ENCODE assay signal across 16 mouse cellular contexts in genomic region chr1:45090841-45091535, GRCm38 (mm10).
DNase-seq lines count a peak whose midpoint lies in the region; ATAC-seq and TF ChIP-seq lines count a peak whose summit lies in the region.
"Had no signal": no experiment of that assay in that cellular context is flagged by ENCODE, and none has a peak within 500 bp of the region (broad histone marks: within the 10 kb centered on the region; RNA-seq: fewer than 3 reads in every experiment).

No protein-coding gene starts in this region.

- no peaks in the 10 kb centered on the region for H3K36me3 ChIP-seq in hindbrain, embryonic 14.5 days (replicated peaks; ENCODE audit: control insufficient read depth, insufficient read depth)
- H3K36me3 ChIP-seq in hindbrain, embryonic 10.5 days: no peaks in the 10 kb centered on the region
- H3K36me3 ChIP-seq in lung, embryonic 14.5 days (ENCODE audit: insufficient read depth): no peaks in the 10 kb centered on the region
- H3K36me3 ChIP-seq in limb, embryonic 15.5 days: no peaks in the 10 kb centered on the region
- H3K36me3 ChIP-seq: limb, embryonic 12.5 days had no signal

- peak; percentile 31; the same call in 1 of the 2 replicates for ATAC-seq in hindbrain, embryonic 14.5 days (ENCODE audit: low FRiP score)
- ATAC-seq in lung, embryonic 14.5 days (ENCODE audit: insufficient read depth): peak; percentile 97
- ATAC-seq in limb, embryonic 15.5 days (ENCODE audit: insufficient number of reproducible peaks, low FRiP score, low TSS enrichment, low read depth): 0 out of 2 replicates have a peak, but pooled peaks have one; percentile 19
- ATAC-seq: forebrain, postnatal 0 days; intestine, embryonic 16.5 days; Patski had no signal

- no peak overlapping the region for H3K4me2 ChIP-seq in hindbrain, embryonic 14.5 days (replicated peaks)
- H3K4me2 ChIP-seq in lung, embryonic 14.5 days: no peak overlapping the region
- no peak overlapping the region for H3K4me2 ChIP-seq in limb, embryonic 15.5 days
- H3K4me2 ChIP-seq: limb, embryonic 12.5 days had no signal

- WGBS in hindbrain, embryonic 14.5 days: 84% methylated on average over 10 of the region's 10 CpGs
- 94% methylated on average over 10 of the region's 10 CpGs for WGBS in hindbrain, embryonic 10.5 days
- WGBS in lung, embryonic 14.5 days: 62% methylated on average over 10 of the region's 10 CpGs
- WGBS in limb, embryonic 15.5 days: 65% methylated on average over 10 of the region's 10 CpGs
- whole genome bisulfite sequencing in cerebellum, adult 2 months: 52% methylated on average over 10 of the region's 10 CpGs

- no peak for DNase-seq in hindbrain, embryonic 14.5 days (ENCODE audit: low spot score)
- DNase-seq in hindbrain, embryonic 10.5 days (ENCODE audit: low spot score): no peak
- peak; percentile 75 for DNase-seq in lung, embryonic 14.5 days
- no peak for DNase-seq in lung, postnatal 25 days (ENCODE audit: low spot score)
- DNase-seq in brain, embryonic 14.5 days (ENCODE audit: low read depth): peak; percentile 1
- no peak for DNase-seq in cerebellum, adult 2 months
- DNase-seq: adrenal gland, adult 2 months; forebrain, postnatal 0 days; gastrocnemius, postnatal 25 days; heart, postnatal 14 days; right cerebral cortex, postnatal 4 days had no signal

- H3K27ac ChIP-seq in hindbrain, embryonic 14.5 days: no peak overlapping the region
- no peak overlapping the region for H3K27ac ChIP-seq in hindbrain, embryonic 10.5 days
- no peak overlapping the region for H3K27ac ChIP-seq in lung, embryonic 14.5 days (ENCODE audit: low read depth)
- H3K27ac ChIP-seq in limb, embryonic 15.5 days: no peak overlapping the region
- H3K27ac ChIP-seq in cerebellum, adult 2 months (ENCODE audit: insufficient read depth, low read length): no peak overlapping the region
- H3K27ac ChIP-seq: limb, embryonic 12.5 days had no signal

- no peaks in the 10 kb centered on the region for H3K9me3 ChIP-seq in hindbrain, embryonic 14.5 days (ENCODE audit: control insufficient read depth, low read length)
- peaks cover 6% of the 10 kb centered on the region; the same call in 1 of the 2 replicates for H3K9me3 ChIP-seq in hindbrain, embryonic 10.5 days
- no peaks in the 10 kb centered on the region for H3K9me3 ChIP-seq in lung, embryonic 14.5 days (ENCODE audit: low read depth, low read length)
- H3K9me3 ChIP-seq in limb, embryonic 15.5 days: no peaks in the 10 kb centered on the region

- no peak for TF ChIP-seq POLR2A in brain, embryonic 14.5 days (IDR thresholded peaks at IDR 0.05; ENCODE audit: borderline replicate concordance, extremely low read depth, insufficient read depth, insufficient read length, poor library complexity, severe bottlenecking)
- no peak for TF ChIP-seq POLR2A in cerebellum, adult 2 months (IDR thresholded peaks at IDR 0.05; ENCODE audit: borderline replicate concordance, insufficient read depth, low read length)

- no peak overlapping the region for H3K4me3 ChIP-seq in hindbrain, embryonic 14.5 days (replicated peaks; ENCODE audit: low read length)
- H3K4me3 ChIP-seq in hindbrain, embryonic 10.5 days: no peak overlapping the region
- no peak overlapping the region for H3K4me3 ChIP-seq in lung, embryonic 14.5 days (ENCODE audit: low read depth, low read length)
- no peak overlapping the region for H3K4me3 ChIP-seq in limb, embryonic 15.5 days
- H3K4me3 ChIP-seq in cerebellum, adult 2 months (replicated peaks; ENCODE audit: insufficient read depth, low read depth, low read length): no peak overlapping the region
- H3K4me3 ChIP-seq: limb, embryonic 12.5 days had no signal

- TF ChIP-seq CTCF in lung, embryonic 14.5 days (IDR thresholded peaks at IDR 0.05; ENCODE audit: low read depth): no peak
- no peak for TF ChIP-seq CTCF in brain, embryonic 14.5 days (IDR thresholded peaks at IDR 0.05; ENCODE audit: borderline replicate concordance, extremely low read depth, insufficient read depth, insufficient read length)
- no peak for TF ChIP-seq CTCF in cerebellum, adult 2 months (IDR thresholded peaks at IDR 0.05; ENCODE audit: borderline replicate concordance, insufficient read depth, low read depth, low read length)

- H3K9ac ChIP-seq in hindbrain, embryonic 14.5 days: no peak overlapping the region
- H3K9ac ChIP-seq in lung, embryonic 14.5 days: no peak overlapping the region
- H3K9ac ChIP-seq in limb, embryonic 15.5 days: no peak overlapping the region
- H3K9ac ChIP-seq: forebrain, postnatal 0 days; limb, embryonic 12.5 days had no signal

- no peaks in the 10 kb centered on the region for H3K4me1 ChIP-seq in hindbrain, embryonic 14.5 days (replicated peaks; ENCODE audit: control insufficient read depth, insufficient read depth, low read length)
- H3K4me1 ChIP-seq in hindbrain, embryonic 10.5 days (replicated peaks): no peaks in the 10 kb centered on the region
- no peaks in the 10 kb centered on the region for H3K4me1 ChIP-seq in lung, embryonic 14.5 days (ENCODE audit: insufficient read depth)
- no peaks in the 10 kb centered on the region for H3K4me1 ChIP-seq in limb, embryonic 15.5 days
- no peaks in the 10 kb centered on the region for H3K4me1 ChIP-seq in cerebellum, adult 2 months (ENCODE audit: control insufficient read depth, insufficient read depth, low read length)
- H3K4me1 ChIP-seq: limb, embryonic 12.5 days had no signal

- no peaks in the 10 kb centered on the region for H3K27me3 ChIP-seq in hindbrain, embryonic 14.5 days (ENCODE audit: control insufficient read depth, insufficient read depth, low read length)
- no peaks in the 10 kb centered on the region for H3K27me3 ChIP-seq in hindbrain, embryonic 10.5 days (ENCODE audit: insufficient read depth, poor library complexity, severe bottlenecking)
- no peaks in the 10 kb centered on the region for H3K27me3 ChIP-seq in lung, embryonic 14.5 days (ENCODE audit: insufficient read depth, low read length)
- no peaks in the 10 kb centered on the region for H3K27me3 ChIP-seq in limb, embryonic 15.5 days
- H3K27me3 ChIP-seq in cerebellum, adult 2 months (ENCODE audit: control insufficient read depth, insufficient read depth, low read length): no peaks in the 10 kb centered on the region
- H3K27me3 ChIP-seq: CH12.LX; limb, embryonic 12.5 days; Patski had no signal

Comparison
In these comparisons a context has a peak if more than half of its experiments do, and no peak if none do; other contexts are left out.
1. DNase-seq: peak in lung, embryonic 14.5 days (single experiment) and brain, embryonic 14.5 days (single experiment); none in hindbrain, embryonic 14.5 days (single experiment), hindbrain, embryonic 10.5 days (single experiment), lung, postnatal 25 days (single experiment) and cerebellum, adult 2 months (0 of 2).
2. ATAC-seq: peak in every context shown above with its lines; median percentile 97 in lung, embryonic 14.5 days; 31 in hindbrain, embryonic 14.5 days; 19 in limb, embryonic 15.5 days.